Mouse (Mus musculus) CD8-positive naive resting alpha-beta T cell, adult 2 months (primary cell): ENCODE results near the gene Wscd2.

Experiments
- DNase-seq, 2 experiments: peaks; one replicate each; pipeline ENCODE4 v3.0.0; 2022; ENCODE audit warnings: low read depth in 2 of 2, low spot score in 2 of 2

Wscd2 gene

DNA sequence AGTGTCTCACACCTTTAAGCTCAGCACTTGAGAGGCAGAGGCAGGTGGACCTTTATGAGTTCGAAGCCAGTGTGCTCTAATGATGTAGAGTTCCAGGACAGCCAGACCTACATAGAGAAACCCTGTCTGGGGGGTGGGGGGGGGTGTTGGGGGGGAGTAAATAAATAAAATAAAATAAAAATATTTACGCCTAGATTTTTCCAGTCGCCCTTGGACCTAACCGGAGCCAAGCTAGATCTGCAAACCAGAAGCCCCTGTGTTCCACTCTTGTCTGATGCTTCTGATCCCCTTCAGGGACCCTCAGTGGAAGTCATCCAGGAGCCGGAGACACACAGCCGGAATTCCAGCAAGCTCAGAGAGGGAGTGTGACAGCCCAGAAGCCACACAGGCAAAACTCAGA lies at the start of gene Wscd2:
TSS of gene Wscd2 (plus strand) at position 301 of the 400 bp plus-strand sequence.
- DNase-seq = no peak

DNA sequence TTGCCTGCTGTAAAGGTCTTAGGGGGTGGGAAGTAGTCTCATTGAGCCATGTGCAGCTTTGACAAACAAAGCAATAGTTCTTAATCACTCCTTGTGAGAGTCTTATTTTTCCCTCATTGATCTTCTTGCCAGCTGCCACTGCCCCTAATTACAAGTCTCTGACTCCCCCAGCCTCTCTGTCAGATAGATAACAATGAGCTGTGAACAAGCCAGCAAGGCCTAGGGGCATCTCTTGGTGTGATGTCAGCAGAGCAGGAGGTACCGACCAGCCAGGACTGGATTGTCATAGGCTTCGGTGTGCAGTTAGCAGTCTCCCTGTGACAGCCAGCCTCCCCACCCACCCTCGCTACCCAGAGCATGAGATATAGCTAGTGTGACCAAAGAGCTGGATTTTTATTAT lies 48.0 kb upstream of the Wscd2 start:
- DNase-seq = no peak

DNA sequence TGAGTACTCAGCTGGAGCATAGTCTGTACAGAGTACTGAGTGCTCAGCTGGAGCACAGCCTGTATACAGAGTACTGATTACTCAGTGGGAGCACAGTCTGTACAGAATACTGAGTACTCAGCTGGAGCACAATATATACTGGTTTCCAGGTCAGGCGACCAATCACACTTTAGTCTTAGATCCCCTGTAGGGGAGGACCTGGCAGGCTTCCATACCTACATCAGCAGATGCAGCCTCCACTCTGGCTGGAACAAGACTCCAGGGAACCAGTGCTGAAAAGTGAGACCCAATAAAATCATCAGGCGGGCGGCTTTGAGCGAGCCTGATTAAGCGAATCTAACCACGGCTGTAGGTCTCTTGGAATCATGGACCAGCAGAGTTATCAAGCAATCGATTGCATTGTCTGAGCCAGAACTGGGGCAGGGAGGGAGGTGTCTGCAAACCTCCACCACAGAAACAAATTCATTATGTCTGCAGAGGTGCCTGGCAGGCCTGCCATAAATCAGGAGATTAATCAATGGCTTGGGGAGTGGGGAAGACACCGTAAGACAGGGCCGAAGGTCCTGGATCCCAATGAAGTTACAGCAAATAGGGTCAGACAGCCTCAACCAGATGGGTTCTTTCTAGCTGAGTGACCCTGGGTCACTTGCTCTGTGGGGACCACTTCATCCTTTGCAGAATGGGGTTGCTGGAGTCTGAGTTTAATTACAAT lies 42.0 kb upstream of the Wscd2 start:
- no peak for DNase-seq

DNA sequence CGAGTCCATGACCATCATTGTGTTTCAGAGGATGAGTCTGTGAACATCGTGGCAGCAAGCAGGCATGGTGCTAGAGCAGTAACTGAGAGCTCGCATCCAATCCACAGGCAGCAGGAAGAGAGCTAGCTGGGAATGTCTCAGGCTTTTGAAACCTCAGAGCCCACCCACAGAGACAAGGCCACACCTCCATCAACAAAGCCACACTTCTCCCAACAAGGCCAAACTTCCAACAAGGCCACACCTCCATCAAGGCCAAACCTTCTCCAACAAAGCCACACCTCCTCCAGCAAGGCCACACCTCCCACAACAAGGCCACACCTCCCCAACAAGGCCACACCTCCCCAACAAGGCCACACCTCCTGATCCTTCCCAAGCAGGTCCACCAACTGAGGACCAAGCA lies 40.8 kb upstream of the Wscd2 start:
- DNase-seq = no peak

DNA sequence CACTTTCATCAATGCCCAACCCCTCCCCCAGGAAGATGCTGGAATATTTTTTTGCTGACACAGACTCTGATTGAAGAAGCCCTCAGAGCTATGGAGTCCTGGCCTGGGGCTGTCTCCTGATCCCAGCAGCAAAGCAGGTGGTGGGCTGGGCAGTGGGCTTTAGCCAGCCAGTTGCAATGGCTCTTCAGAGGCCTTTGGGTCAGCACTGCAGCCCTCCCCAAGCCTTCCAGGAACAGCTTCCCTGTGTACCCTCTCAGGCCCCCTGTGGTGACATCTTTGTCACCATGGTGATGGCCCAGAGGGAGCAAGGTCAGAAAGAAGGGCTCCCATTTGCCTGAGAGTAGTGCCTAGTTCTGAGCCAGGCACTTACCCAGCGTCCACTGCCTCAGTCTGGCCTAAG lies 37.4 kb upstream of the Wscd2 start:
- no peak for DNase-seq

DNA sequence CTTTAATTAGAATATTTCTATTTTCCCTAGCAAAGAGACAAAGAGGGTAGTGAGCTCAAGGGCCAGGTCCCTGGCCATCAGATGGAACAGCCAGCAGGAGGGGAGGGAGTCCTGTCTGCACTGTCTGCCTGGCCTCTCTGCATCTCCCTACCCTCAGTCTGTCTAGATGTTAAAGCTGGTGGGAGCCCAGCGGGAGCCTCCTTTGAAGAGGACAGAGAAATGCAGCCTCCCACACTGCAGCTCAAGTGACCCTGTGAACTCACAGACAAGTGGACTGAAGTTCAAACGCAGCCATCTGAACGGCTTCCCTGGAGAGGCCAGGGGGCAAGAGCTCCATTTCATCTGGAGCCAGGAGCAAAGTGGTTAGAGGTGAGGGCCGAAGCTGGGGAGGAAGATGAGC lies 36.8 kb upstream of the Wscd2 start:
- DNase-seq = no peak

DNA sequence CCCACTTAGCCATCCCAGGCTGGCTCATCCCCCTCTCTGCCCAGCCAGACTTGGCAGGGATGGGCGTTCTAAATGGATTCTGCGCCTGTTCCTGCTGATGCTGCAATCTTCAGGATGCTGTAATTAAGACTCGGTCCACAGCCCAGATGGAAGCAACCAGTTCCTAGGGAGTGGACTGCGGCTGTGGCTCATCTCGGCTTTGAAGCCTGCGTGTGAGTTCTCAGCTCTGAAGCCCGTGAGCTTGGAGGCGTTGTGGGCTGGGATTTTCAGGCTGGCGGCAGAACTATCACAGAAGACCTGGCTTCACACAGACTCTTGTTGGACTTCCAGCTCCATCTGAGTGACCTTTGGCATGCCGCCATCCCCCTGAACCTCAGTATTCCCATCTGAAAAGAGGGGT lies 34.1 kb upstream of the Wscd2 start:
- DNase-seq = no peak

DNA sequence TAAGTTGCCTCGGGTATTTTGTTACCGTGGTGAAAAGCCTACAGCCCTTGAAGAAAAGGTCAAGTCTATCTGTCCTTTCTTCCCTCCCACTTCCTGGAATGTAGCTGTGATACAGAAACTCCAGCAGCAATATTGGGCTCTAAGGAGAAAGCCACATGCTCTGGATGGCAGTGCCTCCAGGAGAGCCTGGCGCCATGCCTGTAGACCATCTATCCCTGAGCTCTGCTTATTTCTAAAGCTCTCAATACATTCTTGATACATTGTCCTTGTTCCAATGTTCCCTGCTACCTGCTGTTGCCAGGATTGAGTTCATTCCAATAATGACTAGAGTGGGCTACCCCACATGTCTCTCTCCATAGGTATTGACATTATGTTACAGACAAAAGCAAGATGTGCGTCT lies 33.4 kb upstream of the Wscd2 start:
- DNase-seq = no peak

DNA sequence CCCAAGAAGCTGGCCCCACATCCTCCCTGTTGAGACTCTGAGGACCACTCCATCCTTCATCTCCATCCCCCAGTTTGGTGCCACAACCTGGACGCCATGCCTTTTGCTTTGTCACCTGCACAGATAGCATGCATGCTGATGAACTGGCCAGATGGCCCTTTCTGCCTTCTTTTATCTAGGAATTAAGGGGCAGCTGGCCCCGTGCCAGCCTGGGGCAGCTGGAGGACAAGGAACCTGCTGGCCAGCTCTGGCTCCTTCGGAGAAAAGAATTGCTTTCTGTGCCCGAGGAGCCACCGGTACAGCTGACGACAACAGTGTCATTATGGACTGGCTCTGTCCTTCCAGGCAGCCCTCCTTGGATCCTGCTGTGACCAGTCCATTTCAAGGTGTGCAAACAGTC lies 32.9 kb upstream of the Wscd2 start:
- no peak for DNase-seq

DNA sequence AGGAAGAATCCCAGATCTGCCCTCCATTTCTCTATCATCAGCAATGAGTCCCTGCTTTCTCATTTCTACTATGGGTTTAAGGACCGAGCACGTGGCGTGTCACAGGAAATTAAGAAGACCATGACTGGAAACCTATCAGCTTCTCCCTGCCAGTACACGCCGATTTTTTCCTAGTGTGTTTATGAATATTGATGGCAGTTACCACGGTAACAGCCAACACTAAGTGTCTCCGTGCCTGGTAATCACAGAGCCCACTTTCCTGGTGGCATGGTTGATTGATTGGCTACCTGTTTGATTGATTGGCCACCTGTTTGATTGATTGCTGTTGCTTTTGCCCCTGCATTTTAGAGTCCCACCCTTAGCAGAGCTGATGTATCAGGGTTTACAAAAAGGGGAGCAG lies 30.2 kb upstream of the Wscd2 start:
- DNase-seq = no peak

DNA sequence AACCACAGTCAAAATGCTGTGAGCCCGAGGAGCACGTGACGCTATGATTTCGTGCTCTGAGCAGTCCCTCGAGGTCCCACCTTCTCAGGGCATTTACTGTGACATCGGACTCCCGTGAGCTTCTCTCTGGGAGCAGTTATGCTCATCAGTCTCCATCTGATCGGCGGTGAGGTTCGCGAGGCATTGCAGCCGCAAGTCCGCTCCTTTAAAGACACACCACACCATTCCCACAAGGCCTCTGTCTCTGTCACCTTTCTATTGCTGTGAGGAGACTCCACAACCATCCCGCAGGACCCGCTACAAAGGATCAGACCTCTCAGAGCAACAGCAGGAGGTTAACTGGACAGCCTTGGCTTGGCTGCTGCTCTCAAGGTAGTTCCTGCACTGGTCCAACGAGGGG lies 28.6 kb upstream of the Wscd2 start:
- DNase-seq = no peak

DNA sequence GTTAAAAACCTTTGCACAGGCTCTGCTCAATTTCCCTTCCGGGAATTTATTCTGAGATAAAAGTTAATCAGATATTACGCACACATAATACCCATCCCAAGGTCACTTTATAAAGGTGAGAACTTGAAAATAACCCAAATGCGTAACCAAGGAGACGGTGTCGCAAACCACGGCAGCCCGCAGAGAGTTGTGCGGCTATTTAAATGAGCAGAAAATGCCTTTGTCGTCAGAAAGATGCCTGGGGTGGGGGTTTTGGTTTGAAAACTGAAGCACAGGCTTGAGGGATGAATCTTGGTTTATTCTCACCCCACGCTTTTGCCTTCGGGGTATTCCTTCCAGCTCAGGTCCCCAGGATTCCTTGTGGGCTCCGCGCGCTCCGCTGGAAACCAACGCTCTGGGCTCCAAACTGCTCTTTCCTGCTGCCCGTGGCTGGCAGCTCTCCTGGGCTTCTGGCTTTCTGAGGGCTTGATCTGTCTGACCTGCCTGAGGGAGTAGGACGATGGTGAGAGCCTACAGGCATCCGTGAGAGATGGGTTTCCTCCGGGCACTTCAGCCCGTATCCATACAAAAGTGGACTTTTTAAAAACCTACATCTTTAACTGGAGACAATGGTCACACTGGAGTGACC lies 28.0 kb upstream of the Wscd2 start:
- no peak for DNase-seq

DNA sequence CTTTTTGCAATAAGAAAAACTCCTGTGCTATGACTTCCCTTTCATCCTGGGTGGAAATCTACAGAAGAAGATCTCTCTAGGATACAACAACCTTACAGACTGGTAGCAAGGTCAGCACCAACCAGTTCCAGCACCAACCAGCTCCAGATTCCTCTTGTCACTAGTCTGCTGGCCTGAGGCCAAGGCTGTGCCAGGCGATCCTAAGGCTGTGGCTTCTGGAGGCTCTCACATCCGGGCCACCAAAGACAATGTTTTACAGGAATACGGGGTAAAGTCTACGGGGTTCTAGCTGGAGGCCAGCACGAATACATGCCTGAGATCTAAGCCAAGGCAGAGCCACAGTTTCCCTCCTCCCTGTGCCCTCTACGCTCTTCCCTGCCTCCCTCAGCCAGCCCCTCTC lies 25.4 kb upstream of the Wscd2 start:
- DNase-seq = no peak

DNA sequence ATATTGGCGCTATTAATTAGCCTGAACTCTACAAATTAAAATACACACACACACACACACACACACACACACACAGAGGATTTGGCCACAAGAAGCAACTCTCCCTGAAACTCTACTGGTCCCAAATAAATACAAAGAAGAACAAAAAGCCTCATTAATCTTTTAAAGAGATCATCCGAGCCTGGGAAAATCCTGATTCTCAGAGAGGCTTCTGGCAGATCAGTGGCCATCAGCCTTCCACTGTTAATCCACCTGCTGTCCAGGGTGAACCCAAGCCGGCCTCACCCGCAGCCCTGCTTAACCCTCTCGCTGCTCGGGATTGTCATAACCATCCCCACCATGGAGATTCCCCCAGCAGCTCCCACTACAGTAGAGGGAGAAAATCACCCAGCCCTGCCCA lies 23.6 kb upstream of the Wscd2 start:
- DNase-seq = no peak

DNA sequence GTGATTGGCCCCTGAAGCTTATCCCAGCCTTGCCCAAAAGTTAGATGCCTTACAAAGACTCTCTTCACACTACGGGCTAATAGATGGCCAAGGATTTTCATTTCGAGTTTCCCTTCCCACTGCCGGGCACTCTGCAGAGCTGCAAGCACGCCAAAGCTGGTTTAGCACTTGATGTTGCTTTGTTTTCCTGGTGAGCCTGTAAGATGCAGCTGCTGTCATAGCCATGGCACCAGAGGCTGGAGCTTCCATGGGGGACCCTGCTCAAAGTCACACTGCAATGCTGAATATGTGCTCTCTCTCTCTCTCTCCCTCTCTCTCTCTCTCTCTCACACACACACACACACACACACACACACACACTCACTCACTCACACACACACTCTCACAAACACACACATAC lies 23.1 kb upstream of the Wscd2 start:
- no peak for DNase-seq

DNA sequence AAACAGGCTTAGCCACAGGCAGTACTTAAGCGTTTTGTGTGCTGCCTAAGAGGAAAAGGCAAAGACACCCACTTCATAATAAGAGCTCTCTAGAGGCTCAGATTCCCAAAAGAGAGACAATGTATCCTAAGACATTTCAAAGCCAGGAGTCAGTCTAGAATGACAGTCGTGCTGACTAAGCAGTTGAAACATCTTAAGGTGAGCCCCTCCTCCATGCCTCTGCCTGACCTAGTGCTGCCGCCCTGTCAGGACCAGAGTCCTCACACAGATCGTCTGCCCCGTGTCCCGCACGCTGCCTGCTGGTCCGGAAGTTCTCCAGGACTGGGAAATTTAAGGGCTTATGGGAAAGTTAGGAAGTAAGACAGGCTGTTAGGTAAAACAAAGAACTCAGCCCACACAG lies 22.4 kb upstream of the Wscd2 start:
- no peak for DNase-seq

DNA sequence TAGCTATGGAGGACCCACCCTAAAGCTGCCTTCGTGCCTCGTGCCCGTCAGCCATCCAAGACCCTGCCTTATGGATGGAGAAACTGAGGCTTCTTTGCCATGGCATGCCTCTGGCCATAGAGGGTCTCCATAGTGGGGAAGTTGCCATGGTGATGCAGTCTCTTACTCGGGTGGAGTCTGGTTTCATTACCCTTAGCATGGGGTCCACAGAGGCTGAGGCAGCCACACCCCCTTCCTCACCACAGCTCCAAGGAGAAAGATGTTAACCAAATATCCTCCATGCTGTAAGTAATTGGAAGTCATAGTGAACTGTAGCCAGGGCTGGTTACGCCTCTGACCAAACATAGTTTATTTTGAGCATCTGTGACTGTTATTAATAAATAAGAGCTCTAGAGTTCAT lies 21.5 kb upstream of the Wscd2 start:
- DNase-seq = no peak

DNA sequence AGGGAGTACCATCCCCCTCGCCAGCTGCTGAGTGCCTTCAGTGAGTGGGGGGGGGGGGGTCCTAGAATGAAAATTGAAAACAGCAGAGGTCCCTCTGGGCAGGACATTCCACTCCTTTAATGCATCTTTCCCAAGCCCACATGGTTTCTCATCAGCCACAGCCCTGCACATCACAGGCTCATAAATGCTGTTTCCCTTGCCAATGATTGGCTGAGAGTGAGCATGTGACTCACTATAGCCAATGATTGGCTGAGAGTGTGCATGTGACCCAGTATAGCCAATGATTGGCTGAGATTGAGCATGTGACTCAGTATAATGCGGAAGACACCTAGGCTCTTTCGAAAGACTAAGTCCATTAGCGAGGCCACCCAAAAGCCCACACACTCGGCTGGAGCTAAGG lies 20.9 kb upstream of the Wscd2 start:
- no peak for DNase-seq

DNA sequence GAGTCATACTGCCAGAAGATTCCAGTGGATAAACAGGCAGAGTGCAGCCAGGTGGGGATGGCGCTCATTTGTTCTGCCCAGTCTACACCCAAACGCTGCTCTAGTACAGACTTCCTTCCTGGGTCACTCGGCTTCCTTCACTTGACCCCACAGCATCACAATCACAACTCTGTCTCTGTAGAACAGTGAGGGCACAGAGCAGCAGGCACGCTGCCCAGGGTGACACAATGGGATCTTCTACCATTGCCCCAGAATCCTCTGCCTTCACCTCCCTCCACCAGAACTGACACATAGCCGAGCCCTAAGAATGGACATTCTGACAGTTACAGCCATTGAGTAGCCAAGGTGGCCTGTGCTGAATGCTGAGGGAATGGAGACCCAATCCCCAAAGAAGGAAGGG lies 20.3 kb upstream of the Wscd2 start:
- DNase-seq = no peak

DNA sequence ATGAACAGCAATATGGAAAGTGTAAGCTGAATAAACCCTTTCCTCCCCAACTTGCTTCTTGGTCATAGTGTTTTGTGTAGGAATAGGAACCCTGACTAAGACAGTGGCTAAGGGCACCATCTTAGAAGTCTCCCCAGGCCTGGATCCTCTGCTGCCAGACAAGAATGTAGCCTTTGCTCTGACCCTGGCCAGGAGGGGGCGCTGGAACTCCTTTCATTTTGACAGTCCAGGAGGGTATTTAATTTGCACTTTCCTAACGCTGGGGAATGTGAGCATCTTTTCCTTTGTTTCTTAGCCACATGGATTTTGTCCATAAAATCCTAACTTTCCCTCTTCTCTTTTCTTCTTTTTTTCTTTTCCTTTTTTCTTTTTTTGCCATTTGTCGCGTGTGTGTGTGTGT lies 18.7 kb upstream of the Wscd2 start:
- DNase-seq = peak; percentile 79 to 85

DNA sequence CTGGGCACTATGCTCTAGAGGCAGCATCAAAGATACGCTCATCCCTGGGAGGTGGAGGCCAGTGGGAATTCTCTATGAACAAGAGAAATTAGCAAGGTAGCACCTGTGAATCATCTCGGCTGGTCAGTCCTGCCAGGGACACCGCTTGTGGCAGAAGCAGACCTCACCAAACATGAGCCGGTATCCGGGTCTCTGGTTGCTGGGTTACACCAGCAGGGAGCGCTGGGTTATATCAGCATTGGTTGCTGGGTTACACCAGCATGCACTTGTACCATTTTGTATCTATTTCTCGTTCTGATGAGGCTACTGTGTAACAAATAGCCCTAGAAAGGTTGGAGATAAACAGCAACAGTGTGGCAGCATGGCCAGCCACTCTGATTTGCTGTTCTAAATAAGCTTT lies 17.8 kb upstream of the Wscd2 start:
- peak in 1 of 2 experiments; percentile 4 for DNase-seq

DNA sequence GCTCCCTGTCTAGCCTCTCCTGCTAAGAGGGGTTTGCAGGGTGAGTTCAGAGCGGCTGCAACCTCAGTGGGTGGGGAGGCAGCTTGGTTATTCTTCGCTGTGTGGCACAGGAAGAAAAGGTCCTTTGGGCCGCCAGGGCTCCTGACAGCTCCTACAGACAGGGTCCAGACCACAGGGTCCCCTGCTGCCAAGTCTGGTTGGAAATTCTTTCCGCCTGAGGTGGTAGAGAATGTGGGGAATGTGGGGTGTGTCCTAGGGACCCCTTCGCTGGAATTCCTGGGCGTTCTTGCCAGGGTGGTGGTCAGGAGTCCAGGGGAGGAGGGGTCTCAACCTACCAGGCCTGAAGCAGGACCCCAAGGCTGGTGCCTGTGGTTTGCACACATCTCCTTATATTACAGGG lies 13.3 kb upstream of the Wscd2 start:
- no peak for DNase-seq

DNA sequence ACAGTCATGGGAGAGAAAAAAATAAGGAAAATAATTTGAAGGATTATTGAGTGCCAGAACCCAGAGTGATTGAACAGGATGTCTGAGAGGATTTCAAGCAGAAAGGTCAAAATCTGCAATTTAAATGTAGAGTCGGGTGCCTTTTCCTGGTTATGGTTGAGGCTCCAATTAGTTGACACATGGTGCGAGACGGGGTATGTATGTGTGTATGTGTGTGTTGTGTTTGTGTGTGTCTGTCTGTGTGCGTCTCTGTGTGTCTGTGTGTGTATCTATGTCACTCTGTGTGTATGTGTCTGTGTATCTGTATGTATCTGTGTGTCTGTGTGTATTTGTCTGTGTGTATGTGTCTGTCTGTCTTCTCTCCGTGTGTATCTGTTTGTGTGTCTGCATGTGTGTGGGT lies 11.1 kb upstream of the Wscd2 start:
- no peak for DNase-seq
